Mouse (Mus musculus): ENCODE data around the gene Olfr811.

Gene Olfr811

DNA sequence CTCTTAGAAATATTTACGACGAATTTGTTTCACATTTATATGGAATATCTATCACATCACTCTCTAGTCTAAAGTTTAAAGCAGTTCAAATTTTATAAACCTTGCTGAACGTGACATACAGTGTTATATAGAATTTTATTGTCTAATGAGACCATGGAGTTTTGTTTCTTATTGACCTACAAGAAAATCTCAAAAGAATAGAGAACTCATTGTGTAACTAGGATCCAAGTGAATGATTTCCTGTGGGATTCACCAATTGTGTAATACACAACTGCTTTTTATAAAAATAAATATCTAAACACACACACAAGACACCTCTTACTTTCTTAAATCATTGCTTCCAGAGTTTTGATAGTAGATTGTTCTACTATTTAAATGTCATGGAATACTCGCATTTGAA, at the start of gene Olfr811:
Olfr811 (minus strand) TSS at position 101 of the 400 bp plus-strand sequence.
- CTCF ChIA-PET = no interaction called here
- POLR2A ChIA-PET = no interaction called here

DNA sequence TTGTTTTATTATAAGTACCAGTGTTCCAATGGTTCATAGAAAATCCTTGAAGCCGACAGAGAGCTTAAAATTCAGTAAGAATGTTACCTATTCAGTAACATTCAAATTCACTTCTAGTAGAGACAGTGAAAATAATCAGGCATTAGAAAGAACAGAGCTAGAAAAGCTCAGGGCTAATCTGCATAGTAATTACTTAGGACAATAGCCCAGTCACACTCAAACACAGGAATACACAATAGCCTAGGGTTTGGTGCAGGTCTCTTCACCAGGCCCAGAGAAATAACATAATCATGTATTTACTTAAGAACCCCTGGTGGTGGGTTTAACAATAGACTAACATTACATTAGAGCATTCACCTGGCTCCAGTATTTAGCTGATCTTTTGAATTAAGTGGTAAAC, 43.1 kb upstream of the Olfr811 start:
- POLR2A ChIA-PET = no interaction called here
- CTCF ChIA-PET = no interaction called here

DNA sequence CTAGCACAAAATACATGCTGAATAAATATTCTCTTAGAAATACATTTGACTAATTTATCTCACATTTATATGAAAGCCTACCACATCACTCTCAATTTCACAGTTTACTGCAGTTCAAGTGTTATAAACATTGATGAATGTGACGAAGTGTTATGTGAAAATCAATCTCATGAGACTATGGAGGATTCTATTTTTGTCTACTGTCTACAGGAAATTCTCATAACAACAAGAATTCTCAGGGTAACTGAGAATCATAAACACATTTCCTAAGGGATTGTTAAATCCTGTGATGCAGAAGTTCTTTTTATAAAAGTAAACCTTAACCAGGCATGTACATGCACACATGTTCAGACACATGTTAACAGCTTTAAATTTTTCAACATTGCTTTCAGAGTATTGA, 41.8 kb upstream of the Olfr811 start, which contains the start of gene Olfr812:
Olfr812 (minus strand) TSS at position 101 of the 400 bp plus-strand sequence.
- CTCF ChIA-PET = no interaction called here

DNA sequence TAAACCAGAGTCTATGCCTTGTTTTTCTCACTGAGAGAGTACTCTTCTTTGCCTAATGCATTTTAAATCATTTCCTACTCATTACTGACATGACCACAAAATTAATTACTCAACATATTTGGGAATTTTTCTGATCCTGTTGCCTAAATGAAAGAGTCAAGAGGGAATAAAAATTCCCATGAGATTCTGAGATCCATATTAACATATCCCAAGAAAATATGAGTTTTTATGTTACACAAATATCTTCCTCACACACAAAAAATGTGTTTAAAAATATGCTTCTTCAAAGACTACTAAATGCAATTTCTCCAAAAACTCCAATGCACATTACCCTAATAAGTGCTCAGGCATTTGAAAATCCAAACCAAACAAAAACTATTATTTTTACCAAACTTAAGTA, 9.4 kb downstream of the Olfr811 start, which contains the start of gene Olfr810:
Olfr810 (minus strand) TSS at position 101 of the 400 bp plus-strand sequence.
- POLR2A ChIA-PET = no interaction called here
- CTCF ChIA-PET = no interaction called here

More for the DNA sequence above, 41.8 kb upstream of the Olfr811 start, which contains the start of gene Olfr812:
- POLR2A ChIA-PET = no interaction called here

DNA sequence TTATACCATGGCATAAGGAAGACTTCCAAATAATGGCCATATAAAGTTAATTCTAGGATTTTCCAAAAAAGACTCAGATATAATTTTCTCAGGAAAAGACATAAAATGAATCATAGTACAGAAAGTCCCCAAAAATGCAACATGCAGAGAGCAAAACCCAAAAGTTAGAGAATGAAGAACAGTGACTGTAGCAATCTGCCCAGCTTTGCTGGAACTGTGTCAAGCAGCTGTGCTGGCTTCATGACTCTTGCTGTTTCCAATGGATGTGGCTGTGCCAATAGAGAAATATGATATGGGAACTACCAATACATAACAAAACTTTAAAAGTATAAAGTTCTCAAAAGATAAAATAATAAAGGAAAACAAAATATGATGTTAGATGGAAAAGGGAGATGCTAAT, 26.1 kb downstream of the Olfr811 start:
- ChIA-PET POLR2A (no interaction called here), CTCF (no interaction called here)

DNA sequence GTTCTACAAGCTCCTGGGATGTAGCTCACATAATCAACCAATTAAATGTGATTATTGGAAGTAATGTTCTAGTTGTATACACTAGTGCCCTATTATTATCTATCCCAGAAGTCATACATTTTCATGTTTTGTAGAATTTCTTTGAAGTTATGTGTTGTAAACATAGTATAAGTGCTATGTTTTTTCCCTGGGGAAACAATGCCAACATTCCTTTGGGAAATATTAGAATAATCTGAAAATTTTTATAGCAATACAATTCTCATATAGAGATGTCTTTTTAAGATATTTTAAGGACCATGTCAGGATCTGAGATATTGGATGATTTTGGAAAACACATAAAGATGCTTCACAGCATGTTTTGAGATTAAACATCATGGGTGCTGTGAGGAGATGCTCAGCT, 29.9 kb downstream of the Olfr811 start, which contains the start of gene Olfr809:
Olfr809 (plus strand) TSS at position 301 of the 400 bp plus-strand sequence.
- POLR2A ChIA-PET = no interaction called here
- CTCF ChIA-PET = no interaction called here

DNA sequence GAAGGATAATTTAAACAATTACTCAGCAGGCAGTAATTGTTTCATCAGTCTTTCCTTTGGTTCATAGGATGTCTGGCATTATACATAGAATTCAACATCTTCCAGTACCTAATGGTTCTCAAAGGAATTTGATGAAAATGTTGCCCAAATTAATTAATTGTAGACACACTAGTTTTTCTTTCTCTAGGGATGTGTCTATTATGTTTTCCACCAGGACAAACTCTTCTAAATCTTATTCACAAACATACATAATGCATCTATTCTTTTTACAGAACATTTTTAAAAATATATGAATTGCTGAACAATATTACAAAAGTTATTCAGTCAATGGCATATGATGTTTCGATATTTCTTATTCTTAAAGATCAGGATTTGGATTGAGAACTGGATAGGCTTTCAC, 39.0 kb downstream of the Olfr811 start, which contains the start of gene Olfr808:
Olfr808 (plus strand) TSS at position 301 of the 400 bp plus-strand sequence.
- CTCF ChIA-PET = no interaction called here

DNA sequence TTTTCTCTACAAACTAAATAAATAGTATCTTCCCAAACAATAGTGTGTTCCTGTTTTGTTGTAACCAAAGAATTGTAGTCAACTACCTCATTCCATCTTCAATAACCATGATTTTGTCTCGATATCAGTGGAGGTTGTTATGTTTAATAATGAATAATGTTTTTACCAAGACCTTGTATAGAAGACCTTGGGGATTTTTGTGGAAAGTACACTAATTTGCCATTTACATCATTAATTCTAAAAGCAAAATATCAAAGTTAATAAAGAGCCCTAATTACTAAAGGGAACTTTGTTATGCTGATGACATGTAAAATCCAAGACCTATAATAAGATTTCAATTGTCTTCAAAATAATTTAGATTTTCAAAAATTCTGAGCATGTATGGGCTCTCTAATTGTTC, 46.5 kb downstream of the Olfr811 start, which contains the start of gene Olfr807:
Olfr807 (minus strand) TSS at position 101 of the 400 bp plus-strand sequence.
- POLR2A ChIA-PET = no interaction called here

More for the DNA sequence above, 39.0 kb downstream of the Olfr811 start, which contains the start of gene Olfr808:
- POLR2A ChIA-PET = no interaction called here

More for the DNA sequence above, 46.5 kb downstream of the Olfr811 start, which contains the start of gene Olfr807:
- CTCF ChIA-PET = no interaction called here

All from embryonic stem cell, embryonic (primary cell).